Mouse (Mus musculus) E14TG2a.4 (cell line): ENCODE data around the gene Pdcd11.

ENCODE experiments used
- CTCF ChIP-seq: conservative IDR thresholded peaks from 2 replicates; pipeline ENCODE4 v1.5.1; 2014; ENCODE audit warnings: low read length
- NANOG ChIP-seq: IDR thresholded peaks from 2 replicates; pipeline ENCODE4 v1.6.1; 2014; ENCODE audit warnings: borderline replicate concordance, low read length, mixed read lengths

DNA sequence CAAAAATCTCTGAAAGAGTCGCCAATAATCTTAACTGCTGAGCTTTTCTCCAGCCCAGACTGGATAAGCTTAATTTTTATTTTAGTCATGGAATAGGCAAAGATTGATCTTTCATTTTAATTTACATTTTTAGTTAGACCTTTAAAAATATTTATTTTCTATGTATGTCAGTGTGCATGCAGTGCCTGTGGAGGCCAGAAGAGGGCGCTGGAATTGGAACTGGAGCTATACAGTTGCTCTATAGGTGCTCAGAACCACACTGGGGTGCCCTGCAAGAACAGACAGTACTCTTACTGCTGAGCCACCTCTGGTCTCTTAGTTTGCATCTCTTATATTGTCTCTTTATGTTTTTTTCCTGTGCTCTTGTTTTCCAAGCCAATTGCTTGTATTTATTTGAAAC lies 32.2 kb downstream of the Pdcd11 start:
- TF ChIP-seq CTCF (peak; percentile 93), NANOG (no peak)
